Mouse (Mus musculus) urinary bladder, adult 18-20 months (tissue): ENCODE measurements around the gene Ndufc2.

Source experiments
- DNase-seq, 2 experiments: peaks; one replicate each; pipeline ENCODE4 v3.0.0; 2022; ENCODE audit warnings: low spot score in 2 of 2, mixed read lengths in 2 of 2

Gene Ndufc2

DNA sequence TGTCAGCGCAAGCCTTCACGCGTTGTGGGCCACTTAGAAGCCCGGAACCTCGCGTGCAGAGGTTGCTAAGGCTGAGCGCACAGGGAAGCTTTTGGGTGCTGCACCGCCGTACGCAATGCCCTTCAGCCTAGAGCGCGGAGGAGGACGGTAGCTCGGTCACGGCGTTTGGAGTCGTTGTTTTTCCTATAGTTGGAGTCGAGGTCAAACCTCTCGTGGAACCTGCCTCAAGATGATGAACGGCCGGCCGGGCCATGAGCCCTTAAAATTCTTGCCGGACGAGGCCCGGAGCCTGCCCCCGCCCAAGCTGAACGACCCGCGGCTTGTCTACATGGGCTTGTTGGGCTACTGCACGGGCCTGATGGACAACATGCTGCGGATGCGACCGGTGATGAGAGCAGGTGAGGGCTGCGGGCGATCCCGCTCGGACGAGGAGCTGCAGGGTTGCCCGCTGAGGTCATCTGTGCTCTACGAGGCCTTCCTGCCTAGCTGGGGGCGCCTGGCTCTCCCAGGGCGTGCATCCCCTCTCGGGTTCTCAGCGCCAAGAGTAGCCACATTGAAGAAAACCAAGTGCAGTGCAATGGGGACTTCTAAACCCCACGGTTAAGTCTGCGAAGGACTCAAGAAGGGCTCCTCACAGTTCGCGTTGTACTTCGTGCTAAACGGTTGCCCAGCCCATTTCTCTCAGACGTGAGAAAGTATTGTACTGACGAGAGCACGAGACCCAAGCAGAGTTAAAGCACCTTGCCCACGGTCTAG, at the start of gene Ndufc2:
Gene Ndufc2 (plus strand): TSS at position 44 of the 756 bp plus-strand sequence.
- peak; percentile 49 to 62 for DNase-seq

DNA sequence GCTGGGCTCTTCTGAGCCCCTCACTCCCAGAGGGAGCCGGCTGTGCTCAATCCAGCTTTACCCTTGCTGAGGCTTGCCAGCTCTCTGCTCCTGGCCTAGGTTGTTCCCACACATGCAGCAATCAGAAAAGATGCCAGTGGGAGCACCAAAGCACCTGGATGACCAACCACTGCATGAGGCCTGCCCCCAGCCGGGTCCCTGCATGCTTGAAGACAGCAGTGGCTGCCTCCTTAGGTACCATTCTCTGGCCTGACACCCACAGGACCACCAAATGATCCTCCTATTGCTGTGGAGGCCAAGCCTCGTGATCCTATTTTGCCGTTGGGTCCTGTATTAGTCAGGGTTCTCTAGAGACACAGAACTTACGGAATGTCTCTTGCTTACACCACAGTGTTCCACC, 48.9 kb upstream of the Ndufc2 start:
- DNase-seq: no peak

DNA sequence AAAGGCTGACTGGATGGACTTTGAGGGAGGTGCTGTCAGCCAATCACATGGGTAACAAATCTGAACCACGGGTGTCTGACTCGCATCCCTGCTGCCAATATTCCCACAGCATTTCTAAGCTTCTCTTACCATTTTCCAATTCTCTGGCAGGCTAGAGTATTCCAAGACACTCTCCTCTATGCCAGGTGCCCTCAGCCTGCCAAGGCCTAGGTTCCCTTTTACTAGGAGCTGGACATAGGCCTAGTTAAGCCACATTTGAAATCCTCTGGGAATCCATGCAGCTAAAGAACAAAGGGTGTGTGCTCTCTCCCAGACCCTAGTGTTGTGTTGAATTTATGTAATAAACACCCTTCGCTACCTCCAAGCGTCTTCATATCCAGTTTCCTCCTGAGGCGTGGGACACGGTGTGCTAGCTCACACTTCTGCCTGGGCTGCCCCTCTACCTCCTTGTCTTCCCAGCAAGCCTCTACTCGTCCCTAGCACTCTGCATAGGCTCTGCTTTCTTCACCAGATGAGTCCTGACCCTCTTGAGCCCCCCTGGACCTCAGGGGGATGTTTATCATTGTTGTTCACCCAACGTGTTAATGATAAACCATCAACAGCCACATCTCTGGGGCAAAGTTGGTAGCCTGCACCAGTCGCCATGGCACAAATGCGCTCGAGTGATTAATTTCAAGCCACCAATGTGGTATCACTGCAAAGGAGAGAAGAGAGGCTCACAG, 47.9 kb upstream of the Ndufc2 start:
- no peak for DNase-seq

DNA sequence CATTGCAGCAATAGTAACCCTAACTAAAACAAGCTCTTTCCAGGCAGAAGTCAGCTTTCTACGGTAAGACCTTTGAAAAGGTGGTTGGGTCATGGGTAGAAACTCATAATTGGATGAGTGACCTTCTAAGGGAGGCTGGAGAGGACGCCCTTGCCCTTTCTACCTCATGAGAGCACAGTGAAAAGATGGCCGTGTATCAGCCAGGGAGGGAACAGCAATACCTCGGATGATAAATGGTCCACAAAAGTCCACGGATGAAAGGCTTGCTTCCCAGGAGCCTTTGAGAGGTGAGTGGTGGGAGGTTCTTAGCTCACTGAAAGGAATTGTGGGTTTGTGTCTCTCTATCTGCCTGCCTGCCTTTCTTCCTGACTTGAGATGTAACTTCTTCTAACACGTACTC, 46.4 kb upstream of the Ndufc2 start:
- no peak for DNase-seq

DNA sequence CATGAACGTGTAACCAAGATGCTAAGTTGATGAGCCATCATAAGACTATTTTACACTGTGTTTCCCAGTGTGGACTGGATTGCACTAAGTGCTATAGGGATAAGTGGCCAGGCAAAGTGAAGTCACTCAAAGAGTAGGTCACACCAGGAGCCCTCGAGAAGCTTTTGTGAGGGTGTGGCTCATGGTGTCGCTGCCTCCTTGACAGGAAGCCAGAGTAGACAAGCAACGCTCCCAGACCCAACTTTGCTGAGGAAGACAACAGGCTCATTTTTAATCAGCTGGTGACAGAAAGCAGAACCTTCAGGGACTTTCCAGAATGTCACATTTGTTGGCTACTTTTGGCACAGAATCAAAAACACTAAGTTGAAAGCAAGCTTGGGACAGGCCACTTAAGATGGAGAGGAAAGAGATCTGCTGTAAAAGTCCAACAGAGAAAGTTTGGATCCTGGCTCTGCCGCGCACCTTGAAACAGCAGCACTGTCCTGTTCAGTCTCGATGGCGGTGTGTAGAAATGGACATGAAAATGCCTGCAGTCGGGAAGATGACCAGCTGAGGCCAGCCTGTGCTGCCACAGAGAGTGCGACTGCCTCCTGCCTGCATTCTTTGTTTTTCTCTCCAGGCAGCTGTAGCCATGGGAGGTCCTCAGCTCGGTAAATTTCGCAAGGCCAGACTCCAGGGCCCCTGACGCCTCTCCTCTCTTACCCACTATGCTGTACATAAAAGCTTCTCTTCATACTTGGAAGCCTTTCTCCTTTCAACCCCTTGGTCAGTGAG, 44.5 kb upstream of the Ndufc2 start:
- DNase-seq: no peak

DNA sequence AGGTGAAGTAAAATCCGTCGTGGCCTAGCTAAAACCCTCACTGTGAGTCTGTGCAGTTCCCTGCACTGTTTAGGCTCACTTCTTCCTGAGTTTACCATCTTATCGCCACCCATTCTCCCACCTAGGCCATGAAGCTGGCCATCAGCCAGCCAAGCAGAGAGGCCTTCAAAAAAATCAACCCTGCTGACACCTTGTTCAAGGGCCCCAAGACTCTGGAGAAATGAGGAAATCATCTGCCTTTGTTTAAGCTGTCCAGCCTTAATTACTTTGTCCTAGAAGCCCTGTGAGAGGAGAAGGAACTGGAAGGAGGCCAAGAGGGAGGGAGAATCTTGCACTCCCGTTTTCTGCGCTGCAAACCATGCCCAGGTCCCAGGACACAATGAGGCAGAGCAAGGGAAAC, 43.5 kb upstream of the Ndufc2 start:
- no peak for DNase-seq

DNA sequence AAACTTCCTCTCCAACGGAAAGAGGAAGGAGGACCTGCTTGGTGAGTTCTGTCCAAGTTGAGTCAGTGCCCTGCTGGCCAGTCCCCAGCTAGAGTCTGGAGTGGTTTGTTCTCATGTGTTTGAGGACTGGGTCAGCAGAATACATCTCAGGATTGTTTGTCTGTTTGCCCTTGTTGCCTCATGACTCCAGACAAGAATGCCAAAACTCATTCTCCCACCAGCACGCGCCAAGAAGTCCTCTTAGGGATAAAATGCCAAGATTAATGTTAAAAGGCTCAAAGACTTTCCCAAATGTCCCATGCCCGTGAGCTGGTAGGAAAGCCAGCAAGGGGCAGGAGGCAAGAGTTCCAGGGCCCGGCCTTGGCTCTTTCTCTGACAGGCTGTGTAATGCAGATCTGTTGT, 42.9 kb upstream of the Ndufc2 start:
- DNase-seq: peak in 1 of 2 experiments; percentile 39

DNA sequence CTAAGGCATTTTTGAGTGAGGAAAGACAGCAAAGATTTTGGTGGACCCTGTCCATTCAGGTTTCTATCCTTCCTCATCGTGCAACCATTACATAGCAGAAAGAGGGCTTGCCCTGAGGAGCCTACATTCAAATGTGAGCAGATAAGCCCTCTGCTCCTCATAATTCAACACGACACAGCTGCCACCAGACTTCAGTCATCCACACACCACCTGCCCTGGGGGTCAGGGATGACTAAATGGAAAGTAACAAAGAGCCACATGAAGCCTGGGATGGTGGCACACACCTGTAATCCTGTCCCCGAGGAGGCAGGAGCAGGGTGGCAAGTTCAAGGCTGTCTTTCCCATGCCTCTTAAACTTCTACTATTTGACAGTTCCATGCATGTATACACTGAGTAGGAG, 42.0 kb upstream of the Ndufc2 start:
- no peak for DNase-seq

DNA sequence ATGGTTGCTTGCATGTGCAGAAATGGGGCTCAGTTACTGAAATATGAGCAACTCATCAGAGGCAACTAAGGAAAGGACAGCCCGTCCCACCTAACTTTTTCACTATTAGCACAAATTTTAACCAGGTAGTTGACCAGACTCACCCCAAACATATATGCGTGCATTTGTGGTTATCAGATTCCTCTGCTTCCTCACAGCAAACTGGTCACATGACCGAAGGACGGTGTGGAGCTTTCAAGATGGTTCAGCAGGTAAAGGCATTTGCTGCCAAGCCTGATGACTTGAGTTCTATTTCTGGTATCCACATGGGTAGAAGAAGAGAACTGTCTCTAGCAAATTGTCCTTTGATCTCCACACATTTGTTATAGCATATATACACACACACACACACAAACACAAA, 41.5 kb upstream of the Ndufc2 start:
- no peak for DNase-seq

DNA sequence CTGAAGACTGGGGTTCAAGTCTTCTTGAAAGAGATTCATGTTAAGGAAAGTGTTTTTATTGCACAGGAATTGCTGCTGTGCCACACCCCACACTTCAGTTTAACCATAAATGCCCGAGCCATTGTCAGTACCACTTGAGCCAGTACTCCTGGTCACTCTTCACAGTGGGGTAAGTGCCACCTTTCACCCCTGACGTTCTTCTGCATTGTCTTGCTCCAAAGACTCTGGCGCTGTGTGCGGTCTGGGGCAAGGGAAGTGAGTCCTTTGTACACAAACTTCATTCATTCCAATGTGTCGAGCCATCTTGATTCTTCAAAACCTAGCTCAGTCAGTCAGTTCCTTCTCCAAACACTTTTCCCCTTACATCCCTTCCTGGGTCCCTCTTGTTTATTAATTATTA, 39.6 kb upstream of the Ndufc2 start:
- DNase-seq: no peak

DNA sequence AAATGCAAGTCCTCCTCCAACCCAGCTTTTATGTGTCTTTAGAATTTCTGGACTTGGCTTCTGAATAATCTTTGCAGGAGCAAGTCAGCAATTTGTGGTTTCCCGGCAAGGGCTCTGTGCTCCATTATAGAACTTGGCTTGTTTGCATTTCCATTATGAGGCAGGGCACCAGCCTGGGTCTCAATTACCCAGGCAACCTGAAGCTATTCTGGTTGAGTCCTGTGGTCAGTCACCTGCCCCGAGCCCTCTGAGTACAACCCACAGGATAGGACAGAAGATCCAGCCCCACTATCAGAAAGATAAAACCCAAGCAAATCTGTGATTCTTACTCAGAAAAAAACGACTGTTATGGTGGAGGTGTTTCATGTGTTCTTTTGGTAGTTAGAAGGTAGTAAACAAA, 38.8 kb upstream of the Ndufc2 start:
- no peak for DNase-seq

DNA sequence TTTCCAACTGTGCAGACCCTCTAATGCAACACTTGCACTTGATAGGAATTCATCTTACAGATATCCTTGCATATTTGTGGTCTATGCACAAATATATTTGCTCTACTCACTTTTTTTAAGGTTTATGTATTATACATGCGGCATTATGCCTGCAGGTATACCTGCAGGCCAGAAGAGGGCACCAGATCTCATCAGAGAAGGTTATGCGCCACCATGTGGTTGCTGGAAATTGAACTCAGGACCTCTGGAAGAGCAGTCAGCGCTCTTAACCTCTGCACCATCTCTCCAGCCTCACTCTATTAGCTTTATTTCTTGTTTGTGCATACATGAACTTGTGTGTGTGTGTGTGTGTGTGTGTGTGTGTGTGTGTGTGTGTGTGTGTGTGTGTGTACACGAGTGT, 38.3 kb upstream of the Ndufc2 start:
- DNase-seq: no peak

DNA sequence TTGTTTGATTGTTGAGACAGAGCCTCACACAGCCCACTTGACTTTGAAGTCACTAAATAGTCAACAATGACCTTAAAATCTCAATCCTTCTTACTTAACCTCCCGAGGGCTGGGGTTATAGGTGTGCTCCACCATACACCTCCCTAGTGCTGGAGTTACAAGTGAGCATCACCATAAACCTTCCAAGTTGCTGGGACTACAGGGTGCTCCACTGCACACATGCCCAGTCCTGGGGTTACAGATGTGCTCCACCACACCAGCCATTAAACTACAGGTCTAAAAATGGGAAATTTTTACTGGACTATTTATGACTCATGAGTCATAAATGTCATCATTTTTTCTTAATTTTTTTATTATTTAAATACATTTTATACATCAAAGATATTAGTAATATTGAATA, 33.9 kb upstream of the Ndufc2 start:
- DNase-seq: no peak

DNA sequence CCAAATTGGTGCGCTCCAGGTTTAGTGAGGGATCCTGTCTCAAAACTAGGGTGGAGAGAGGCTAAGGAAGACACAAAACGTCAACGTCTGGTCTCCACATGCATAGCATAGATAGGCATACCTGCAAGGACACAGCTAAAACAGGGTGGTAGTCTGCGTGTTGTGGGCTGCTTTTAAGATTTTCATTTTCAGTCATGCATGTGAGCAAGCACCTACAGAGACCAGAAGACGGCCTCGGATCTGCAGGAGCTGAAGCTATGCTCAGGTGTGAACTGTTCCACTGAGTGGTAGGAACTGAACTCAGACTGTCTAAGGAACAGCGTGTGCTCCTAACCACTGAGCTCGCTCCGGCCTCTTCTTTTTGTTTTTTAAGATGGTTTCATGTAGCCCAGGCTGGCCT, 24.7 kb upstream of the Ndufc2 start:
- no peak for DNase-seq

DNA sequence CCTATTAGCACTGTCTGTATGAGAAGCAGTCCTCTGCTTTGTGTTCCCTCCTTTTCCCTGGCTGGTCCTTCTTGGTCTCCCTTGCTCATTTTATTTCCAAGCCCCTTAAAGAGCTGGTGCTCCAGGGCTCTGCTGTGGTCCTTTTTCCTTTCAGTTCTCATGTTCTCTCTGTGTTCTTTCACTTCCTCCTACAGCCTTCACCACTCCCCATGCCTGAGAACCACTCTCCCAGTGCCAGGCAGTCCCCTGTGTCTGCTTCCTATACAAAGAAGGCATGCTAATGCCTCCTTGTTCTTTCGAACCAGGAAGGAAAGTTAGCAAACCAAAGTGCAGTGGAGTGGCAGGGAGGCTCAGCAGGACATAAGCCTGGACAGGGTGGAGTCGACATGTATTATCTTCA, 23.9 kb upstream of the Ndufc2 start:
- DNase-seq: no peak

DNA sequence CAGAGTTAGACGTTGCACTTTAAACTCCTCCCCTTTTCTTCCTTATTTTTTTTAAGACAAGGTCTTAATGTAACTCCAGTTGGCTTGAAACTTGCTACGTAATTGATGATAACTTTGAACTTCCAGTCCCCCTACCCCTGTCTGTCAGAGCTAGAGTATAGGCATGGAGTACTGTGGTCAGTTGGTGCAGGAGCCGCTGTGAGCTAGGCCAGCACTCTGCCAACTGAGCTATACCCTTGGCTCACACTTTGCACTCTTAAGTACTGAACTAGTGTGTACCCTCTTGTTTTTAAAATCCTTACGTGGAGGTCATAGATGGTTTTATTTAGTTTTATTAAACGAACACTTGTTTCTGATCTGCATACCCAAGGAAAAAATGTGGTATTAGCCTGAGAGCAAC, 20.5 kb upstream of the Ndufc2 start:
- no peak for DNase-seq

DNA sequence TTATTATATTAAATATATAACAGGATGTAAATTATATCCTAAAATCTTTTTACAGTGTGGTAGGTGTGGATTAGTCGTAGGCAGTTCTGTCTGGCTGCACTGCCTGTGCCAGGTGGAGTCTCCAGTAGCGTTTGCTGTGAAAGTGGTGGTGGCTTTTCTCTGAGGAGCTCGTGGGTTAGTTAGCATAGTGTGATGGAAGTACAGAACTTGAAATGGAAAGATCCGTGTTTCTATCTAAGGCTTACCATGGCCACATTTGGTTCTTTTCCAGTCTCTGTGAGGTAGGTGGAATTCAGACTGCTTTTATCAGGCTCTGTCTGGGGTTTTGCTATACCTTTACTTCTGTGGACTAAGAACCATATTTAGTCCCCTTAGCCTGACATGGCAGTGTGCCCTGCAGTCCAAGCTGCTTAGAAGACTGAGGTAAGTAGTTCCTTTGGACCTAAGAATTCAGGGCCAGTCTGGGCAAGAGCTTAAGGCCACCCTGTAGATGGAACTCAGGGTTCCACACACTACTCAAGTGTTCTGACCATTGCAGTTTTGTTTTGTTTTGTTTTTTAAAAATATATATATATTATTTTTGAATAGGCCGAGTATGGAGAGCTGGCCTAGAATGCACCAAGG, 19.2 kb upstream of the Ndufc2 start:
- DNase-seq: no peak

DNA sequence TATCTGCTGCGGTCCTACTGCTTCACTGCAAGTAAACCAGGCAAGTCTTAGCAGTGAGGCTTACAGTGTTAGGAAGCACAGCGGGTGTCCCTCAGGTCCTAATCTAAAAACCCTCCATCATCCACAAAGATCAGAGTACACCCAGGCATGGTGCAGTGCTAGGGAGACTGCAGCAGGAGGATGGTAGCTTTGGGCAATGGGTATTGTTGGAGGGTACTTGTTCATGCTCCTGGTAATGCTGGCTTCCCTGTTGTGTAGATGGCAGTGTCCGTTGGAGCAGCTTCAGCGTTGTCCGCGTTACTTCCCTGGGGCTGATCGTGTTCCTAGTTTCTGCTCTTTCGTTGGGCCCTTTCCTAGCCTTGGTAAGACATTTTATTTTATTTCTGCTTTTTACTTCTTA, 17.1 kb upstream of the Ndufc2 start:
- no peak for DNase-seq

DNA sequence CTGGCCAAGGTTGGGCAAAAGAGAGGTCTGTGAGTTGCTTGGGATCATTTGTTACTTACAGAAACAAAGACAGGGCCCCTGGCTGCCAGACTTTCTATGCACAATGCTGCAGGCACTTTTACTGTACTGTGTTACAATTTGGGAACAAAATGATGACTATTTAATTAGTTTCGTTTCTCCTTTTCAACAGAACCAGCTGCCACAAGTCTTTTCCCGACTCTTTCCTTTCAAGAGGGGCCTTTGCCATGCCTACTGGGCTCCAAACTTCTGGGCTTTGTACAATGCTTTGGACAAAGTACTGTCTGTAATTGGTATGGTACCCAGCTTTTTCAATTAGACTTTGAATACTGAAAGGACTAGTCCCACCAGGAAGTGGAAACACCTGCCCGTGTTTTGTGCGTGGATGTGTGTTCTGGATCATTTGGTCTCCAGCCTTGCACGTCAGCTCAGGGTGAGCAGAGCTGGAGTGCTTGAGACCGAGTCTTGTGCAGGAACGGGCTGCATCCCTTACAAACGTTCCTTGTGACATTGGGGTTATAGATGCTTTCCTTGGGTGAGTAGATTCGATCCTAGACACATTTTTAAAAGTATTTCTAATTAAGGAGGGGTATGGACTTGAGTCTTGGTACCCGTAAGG, 16.2 kb upstream of the Ndufc2 start:
- DNase-seq: no peak

DNA sequence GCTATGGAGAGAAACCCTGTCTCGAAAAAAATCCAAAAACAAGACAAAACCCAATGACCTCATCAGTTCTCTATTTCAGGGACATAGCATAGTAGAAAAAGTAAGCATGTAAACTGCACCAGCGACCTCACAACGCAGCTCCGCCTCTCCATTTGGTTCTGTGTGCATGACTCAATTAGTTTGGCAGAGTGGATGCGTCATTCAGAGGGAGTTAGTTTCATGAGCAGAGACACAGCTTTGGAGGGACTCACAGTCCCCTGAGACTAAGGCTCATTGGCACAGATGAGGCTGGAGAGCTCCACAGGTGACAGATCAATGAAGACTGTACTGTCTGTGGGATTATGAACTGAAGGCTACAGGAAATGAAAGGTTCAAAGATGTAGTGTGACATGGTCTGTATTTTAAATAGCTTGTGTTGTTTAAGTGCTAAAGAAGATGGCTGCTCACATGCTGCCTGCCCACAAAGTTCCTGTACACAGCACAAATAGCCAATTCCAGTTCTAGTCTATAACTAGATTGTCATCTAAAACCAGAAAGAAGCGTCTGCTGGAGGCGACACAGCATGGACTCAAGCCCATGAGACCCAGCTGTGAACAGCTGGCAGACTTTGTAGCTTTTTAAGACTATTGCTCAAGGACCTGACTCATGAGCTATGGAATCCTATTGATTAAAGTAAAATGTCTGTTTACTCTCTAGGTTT, 13.5 kb upstream of the Ndufc2 start:
- no peak for DNase-seq

DNA sequence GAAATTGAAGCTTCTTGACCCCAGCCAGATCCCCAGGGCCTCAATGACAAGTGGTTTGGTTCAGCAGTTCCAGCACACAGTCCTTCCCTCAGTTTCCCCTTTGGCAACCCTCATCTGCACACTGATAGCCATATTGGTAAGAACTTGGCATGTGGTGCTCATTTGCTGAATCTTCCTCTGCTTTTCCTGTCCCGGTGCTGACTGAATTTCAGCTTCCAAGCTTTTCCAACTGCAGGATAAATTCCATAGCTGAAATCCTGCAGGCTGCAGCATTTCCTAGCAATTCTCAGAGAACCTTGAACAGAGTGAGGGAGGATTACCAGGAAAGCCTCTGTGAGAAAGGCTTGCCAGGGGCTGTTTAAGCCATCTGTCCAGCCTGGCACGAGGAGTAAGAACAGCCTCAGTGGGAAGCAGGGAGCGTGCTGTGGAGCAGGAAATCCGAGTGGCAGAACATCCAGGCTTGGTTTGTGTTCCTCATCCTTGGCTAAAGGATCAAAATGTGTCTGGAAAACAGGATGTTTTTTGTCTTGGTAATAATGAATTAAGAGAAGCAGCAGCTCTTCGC, 12.9 kb upstream of the Ndufc2 start:
- DNase-seq: peak in 1 of 2 experiments; percentile 10
